Mouse (Mus musculus) granulocyte monocyte progenitor cell, adult 5-6 weeks (primary cell): ENCODE data around the gene Cmss1. TPM values are rescaled to one million over a fixed set of nuclear protein-coding genes. Genes with fewer than 3 reads are reported as not detected.
A peak's percentile ranks its signal among the peaks of the same experiment; 100 is the strongest.

ENCODE experiments used
- ATAC-seq: replicated peaks from 2 replicates; pipeline ENCODE4 v1.8.0; 2016; ENCODE audit warnings: mild to moderate bottlenecking, moderate TSS enrichment, inconsistent platforms; ENCODE audit not compliant: poor library complexity, severe bottlenecking
- total RNA-seq, 2 experiments: library from RNA; stranded (forward) in 1 of 2; stranded (reverse) in 1 of 2; fragments of 200-712, 200-1000 nt in 1 of 2; fragments of >200 nt in 1 of 2; fragmentation: Nextera tagmentation in 1 of 2; gene quantifications; 2 replicates each; pipeline ENCODE4 v1.2.3; 2014 to 2017

Cmss1 gene
- total RNA-seq, 2 experiments from 2014 or later = 42.6 to 72.4 TPM

- ATAC-seq = 0 out of 2 replicates have a peak, but pooled peaks have one; percentile 0
These were observed 346.5 kb downstream of the Cmss1 start for GRCm38 (mm10) chr16:57260152-57260551.

- ATAC-seq = peak; percentile 94
These were observed 347.1 kb downstream of the Cmss1 start for GRCm38 (mm10) chr16:57259356-57260083.

Other genes with a start within 250 kb of the Cmss1 start
- gene Col8a1, start 147.9 kb upstream of the Cmss1 start, total RNA-seq (2014; fragmentation: Nextera tagmentation) = not detected in 2 replicates
- gene Col8a1, start 147.9 kb upstream of the Cmss1 start, total RNA-seq (2017) = not detected in 2 replicates